Mouse (Mus musculus) activated CD4-positive, CD25-positive, alpha-beta regulatory T cell, adult 4 months (primary cell): ENCODE data around the gene Mycbp2. TPM values are rescaled to one million over a fixed set of nuclear protein-coding genes. Genes with fewer than 3 reads are reported as not detected.
A peak's percentile ranks its signal among the peaks of the same experiment; 100 is the strongest.

Experiments used
- ATAC-seq: one replicate; pipeline ENCODE4 v1.8.0; 2017
- polyA plus RNA-seq, 2 experiments: library from polyadenylated mRNA; unstranded; fragments of 100-300 nt; shearing (Covaris generic); gene quantifications; one replicate each; pipeline ENCODE4 v1.2.1; 2017

Mycbp2 gene
- polyA plus RNA-seq = 10 to 100 TPM; 72.9 to 74.8 TPM

DNA sequence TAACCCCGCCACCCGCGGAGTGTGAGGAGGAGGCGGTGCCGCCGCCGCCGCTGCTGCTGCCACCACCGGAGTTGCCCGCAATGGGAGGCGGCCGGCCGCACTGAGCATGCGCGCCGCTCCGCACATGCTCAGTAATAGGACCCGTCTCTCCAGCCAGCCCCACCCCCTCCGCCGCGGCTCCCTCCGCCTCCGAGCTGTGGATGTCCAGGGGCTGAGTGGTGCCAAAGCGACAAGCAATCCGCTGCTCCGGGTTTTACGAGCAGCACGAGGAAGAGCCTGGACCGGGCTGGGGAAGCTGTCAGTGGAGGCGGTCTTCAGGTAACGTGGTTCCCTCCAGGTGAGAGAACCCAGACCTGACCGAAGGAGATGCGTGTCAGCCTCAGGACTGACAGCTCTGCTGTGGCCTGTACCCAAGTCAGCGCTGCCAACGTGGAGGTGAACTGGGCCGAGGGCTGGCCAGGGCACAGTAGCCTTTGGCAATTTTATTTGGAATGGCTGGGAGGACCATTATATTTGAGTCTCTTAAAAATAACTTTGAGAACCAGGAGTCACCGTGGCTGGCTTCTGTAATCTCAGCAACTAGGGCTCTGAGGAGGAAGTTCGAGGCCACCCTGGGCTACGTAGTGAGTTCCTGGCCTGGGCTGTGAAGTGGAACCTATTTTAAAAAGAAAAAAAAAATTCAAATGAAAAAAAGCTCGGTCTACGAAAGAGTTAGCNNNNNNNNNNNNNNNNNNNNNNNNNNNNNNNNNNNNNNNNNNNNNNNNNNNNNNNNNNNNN is at the start of gene Mycbp2:
TSS of gene Mycbp2 (minus strand) at position 86 of the 777 bp plus-strand sequence.
- peak; percentile 43 for ATAC-seq

DNA sequence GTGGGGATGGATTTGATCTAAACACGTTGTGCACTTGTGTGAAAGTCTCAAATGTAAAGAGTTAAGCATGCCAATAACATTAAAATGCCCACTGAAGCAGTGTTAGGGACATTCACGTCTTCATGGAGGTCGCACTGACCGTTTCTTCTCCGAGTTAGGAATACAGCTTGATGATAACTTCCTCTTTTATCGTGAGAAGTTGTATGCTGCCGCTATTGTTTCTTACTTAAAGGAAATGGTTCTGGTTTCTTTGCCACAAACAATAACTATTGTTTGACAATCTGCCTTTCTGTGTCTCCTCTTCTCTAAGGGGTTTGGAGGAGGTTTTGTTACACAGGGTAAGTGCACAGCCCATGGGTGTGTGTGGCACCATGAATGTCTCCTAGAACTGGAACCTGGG is 45.8 kb upstream of the Mycbp2 start:
- ATAC-seq = no peak

DNA sequence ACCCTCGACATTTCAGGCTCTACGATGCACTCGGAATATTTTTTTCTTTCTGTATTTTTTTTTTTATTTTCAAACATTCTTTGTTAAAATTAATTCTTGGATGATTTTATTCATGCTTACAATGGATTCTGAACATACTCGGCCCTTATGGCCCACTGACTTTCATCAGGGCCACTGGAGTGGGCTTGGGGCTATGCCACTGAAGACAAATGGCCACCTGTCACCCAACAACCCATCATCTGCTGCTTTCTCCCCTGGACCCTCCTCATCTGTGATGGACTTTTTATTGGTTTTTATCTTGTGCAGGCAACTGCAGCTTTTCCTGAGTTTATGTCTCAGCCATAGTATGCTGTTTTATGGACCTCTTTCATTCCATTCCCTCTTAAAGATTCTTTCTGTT is 40.8 kb upstream of the Mycbp2 start:
- ATAC-seq = no peak

GRCm38 (mm10) chr14:103386871-103387270 is 40.3 kb upstream of the Mycbp2 start:
- no peak for ATAC-seq

- ATAC-seq = no peak
Measured at GRCm38 (mm10) chr14:103385084-103385610, 38.5 kb upstream of the Mycbp2 start.

DNA sequence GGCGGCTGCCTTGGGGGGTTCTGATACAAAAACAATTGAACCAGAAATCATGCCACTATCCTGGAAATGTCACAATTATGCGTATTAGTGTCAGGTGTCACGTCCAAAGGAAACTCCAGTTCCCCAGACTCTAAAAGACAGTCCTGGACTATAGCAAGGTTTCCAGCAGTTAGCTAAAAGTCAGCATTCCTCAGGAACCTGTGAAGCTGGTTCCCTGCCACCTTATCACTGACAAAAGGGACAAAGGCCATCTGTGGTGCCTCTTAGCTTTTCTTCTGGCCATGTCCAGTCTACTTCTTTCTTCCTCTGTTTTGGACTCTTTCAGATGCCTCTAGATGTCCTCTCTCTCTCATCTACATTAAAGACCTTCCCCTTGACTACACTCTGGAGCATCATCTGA is 32.1 kb upstream of the Mycbp2 start:
- no peak for ATAC-seq

GRCm38 (mm10) chr14:103376765-103377164 is 30.2 kb upstream of the Mycbp2 start:
- no peak for ATAC-seq

DNA sequence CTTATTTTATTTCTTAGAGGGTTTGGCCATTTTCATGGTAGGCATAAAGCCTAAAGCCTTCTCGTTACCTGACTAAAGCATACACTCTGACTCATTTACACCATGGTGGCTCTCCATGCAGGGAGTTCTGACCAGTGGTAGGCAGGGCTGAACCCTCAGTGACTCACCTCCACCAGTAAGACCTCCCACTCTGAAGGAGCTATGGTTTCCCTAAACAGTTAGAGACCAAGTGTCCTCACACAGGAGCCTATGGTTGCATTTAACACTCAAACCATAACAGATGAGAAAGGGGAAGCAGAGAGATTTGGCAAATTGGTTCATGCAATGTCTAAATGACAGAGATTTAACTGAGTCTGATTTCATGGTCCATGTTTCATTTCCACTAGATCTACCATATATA is 28.9 kb upstream of the Mycbp2 start:
- ATAC-seq = no peak

DNA sequence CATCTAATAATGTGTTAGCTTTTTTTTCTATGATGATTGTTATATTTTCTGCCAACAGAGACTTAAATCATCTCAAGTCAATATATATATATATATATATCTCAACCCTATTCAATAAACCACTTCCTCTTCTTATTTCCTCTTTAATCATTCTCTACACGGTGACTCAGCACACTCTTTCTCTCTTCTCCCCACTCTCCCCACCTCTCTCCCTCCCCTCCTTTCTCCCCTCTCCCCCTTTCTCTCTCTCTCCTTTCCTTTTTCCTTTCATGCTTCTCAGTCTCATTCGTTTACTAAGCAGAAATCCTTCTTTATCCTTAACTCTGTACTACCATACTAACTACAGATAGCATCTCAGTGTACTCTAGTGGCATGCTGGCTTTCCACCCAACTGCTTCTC is 16.6 kb upstream of the Mycbp2 start:
- peak; percentile 89 for ATAC-seq

- ATAC-seq = no peak
Measured at GRCm38 (mm10) chr14:103356066-103356465, 9.5 kb upstream of the Mycbp2 start.

- ATAC-seq = no peak
Measured at GRCm38 (mm10) chr14:103354396-103355352, 8.1 kb upstream of the Mycbp2 start.

DNA sequence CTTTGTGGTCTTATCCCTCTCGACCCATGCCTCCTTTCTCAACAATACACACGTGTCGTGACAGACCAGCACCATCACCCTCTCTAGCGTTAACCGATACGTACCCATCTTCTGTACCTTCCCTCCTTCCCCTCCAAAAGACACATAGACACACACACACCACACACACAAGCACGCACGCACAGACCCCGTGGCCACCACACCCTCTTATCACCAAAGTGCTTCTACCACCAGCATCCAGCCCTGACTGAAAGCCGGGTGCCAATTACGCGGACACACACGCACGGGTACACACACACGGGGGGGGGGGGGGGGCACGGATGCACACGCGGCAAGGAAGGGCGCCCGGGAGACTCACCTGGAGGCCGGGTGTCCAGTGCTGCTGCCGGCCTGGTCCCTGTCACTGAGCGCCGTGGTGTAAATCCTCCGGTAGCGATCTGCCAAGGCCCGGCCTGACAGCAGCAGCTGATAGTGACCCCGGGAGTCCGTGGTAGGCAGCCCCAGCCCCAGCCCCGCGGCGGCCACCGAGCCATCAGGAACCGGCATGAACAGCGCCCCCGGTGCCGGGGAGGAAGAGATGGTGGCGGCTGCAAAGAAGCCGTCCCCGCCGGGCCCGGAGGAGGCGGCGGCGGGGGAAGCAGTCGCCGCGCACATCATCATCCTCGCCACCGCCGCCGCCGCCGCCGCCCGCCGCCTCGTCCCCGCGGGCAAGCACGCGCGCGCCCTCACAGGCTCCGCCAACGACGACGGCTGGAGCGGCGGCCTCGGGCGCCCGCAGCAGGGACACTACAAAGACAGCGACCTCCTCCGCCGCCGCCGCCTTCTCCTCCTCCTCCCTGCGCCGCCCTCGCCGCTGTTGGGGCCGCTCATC is 521 bp downstream of the Mycbp2 start:
- peak; percentile 5 for ATAC-seq

DNA sequence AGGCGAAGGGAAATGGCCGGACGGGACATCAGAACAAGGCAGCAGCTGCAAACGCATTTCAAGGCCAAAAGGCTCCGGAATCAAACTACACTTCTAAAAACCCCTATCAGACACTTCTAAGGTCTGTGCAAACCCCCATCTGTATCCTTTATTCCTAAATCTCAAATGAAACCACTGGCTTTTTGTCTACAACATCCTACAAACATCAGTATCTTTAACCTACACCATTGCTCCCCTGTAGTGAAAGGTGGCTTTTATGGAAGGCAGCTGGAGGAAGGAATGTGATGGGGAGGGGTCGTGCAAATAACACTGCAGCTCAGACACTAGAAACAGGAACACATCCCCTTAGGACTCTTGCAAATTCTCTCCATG is 1.1 kb downstream of the Mycbp2 start:
- no peak for ATAC-seq

GRCm38 (mm10) chr14:103345011-103345410 is 1.6 kb downstream of the Mycbp2 start:
- ATAC-seq = no peak

DNA sequence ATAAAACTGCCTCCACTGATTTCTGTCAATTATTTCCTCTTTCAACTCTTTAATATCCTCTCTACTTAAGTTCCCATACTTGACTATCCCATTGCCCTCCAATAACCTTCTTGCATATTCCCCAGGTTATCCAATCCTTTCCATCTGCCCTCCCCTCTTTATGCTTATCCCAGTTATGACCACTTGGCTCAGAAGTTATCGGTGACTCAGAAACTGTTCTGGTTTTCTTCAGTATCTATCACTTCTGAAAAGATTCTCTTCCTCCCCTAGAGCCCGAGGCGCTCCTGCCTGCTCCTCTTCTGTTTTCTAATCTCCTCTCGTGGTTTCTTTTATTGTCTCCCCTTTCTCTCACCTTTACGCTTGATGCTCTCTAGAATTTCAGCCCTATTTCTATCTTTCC is 2.8 kb downstream of the Mycbp2 start:
- ATAC-seq = no peak

DNA sequence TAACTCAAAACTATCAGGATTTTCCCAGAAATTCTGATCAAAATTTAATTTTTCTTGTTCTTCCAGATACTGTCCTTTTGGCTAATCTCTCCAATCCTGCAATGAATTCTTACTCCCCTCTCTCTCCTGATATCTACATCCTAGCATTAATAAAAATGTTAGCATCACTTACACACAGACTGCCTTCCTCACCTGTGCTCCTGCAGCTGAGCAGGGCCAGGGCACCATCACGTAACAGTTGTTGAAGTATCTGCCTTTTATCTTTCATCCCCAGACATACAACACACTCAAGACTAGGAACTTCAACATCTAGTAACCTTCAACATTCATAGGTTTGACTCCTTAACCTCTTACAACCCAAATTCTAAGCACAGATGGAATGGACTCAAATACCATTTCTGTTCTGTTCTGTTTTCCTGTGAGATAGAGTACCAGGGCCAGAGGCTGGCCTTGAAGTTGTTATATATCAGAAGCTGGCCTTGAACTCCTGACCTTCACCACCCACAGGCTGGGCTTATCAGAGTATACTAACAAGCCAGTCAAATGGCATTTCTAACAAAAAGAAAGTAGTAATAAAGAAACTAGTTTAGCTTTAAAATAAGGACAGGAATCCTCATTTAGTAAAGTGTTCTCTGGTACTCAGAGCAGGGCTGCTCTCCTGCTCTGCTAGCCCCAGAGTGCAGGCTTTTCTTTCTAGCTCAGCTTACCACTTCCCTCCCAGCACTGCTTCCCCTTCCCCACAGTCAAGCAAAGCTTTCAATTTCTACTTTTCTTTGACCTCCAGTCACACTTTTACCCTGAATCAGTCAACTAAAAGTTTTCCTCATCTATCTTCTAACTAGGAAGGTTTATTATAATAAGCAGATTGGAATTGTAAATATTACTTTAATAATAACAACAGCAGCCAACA is 5.0 kb downstream of the Mycbp2 start:
- no peak for ATAC-seq

- ATAC-seq = no peak
Measured at GRCm38 (mm10) chr14:103312926-103313325, 33.7 kb downstream of the Mycbp2 start.

DNA sequence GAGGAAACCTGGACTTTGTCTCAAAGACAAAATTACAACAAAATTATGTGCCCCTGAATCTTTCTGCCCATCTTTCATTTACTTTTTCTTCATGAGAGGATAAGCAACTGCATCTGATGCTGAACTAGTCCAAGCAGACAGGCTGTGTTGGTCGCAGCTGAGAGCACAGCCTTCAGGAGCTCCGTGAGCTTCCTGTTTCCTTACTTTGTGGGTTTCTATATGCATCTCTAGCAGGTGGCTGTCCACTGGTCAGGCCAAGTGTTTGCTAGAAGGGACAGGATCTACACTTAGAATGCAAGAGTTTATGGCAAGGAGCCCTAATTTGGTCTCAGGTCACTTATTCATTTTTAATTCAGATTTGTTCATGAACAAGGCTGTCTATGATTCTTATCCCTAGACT is 50.4 kb downstream of the Mycbp2 start:
- no peak for ATAC-seq

DNA sequence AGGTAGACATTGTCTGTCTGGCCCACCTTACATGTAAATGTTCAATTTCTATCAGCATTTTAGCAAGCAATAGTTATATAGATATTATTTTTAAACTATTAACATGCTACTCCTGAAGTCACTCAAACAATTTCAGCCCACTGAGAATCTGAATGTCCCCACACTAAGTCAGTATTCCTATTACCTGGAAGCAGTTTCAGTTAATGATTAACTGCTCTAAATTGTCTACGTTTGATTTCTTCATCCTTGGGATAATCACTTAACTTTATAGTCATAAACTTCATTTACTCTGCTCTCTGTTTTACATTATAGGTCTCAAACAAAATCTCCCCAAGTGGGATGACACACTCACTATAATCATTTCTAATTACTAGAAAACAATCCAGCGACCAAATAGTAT is 60.0 kb downstream of the Mycbp2 start:
- no peak for ATAC-seq

- ATAC-seq = no peak
Measured at GRCm38 (mm10) chr14:103276667-103277066, 69.9 kb downstream of the Mycbp2 start.

DNA sequence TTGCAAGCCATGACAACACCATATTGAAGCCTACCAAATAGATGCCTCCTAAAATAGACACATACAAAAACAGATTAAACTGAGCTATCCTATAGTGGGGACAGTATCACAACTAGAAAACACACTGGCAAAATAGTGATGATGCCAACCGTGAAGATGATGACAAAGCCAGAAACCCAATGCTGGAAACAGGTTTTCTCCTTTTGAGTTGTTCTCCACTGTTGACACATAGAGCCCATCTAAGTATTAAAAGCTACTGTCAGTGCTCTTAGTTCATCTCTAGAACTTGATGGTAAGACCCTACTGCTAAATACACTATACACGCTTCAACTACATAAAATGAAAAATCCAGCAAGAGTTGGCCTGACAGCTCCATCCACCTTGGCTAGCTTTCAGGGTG is 86.2 kb downstream of the Mycbp2 start:
- ATAC-seq = no peak
